Mouse (Mus musculus) midbrain, embryonic 10.5 days (tissue): Measurements from ENCODE around the gene Kcnj11. TPM values are rescaled to one million over a fixed set of nuclear protein-coding genes. Genes with fewer than 3 reads are reported as not detected.

Experiments
- DNase-seq: peaks from one replicate; pipeline ENCODE4 v3.0.0-alpha.2; 2017; ENCODE audit warnings: low spot score
- H3K27ac ChIP-seq: fragments of 300-500 bp; sonication (generic); replicated peaks from 2 replicates; pipeline ENCODE4 v1.5.1; 2016; ENCODE audit warnings: mild to moderate bottlenecking
- H3K27me3 ChIP-seq: fragments of 300-500 bp; sonication (generic); 2 replicates; pipeline ENCODE4 v1.6.1; 2016; ENCODE audit warnings: low read depth, mild to moderate bottlenecking; ENCODE audit not compliant: poor library complexity, severe bottlenecking
- H3K36me3 ChIP-seq: fragments of 300-500 bp; sonication (generic); 2 replicates; pipeline ENCODE4 v1.6.1; 2016; ENCODE audit warnings: mild to moderate bottlenecking, moderate library complexity
- H3K4me1 ChIP-seq: fragments of 300-500 bp; sonication (generic); 2 replicates; pipeline ENCODE4 v1.6.1; 2016
- H3K4me3 ChIP-seq: fragments of 300-500 bp; sonication (generic); 2 replicates; pipeline ENCODE4 v1.5.1; 2016; ENCODE audit warnings: mild to moderate bottlenecking, moderate library complexity
- H3K9me3 ChIP-seq: fragments of 300-500 bp; sonication (generic); replicated peaks from 2 replicates; pipeline ENCODE4 v1.6.1; 2016; ENCODE audit warnings: mild to moderate bottlenecking
- WGBS: fragments of 180-500 bp; shearing (Covaris S2); methylation state at CpG from one replicate; pipeline ENCODE4 v1.1.7; 2016; 5-methylcytosine and 5-hydroxymethylcytosine counted together
- polyA plus RNA-seq: library from polyadenylated mRNA; unstranded; fragments of >200 nt; fragmentation: Nextera tagmentation; extraction: Ambion mirVana; gene quantifications from 2 replicates; pipeline ENCODE4 v1.2.1, GENCODE M21; 2016

The Kcnj11 gene
- 0.12 and 0.19 TPM in 2 replicates for polyA plus RNA-seq

DNA sequence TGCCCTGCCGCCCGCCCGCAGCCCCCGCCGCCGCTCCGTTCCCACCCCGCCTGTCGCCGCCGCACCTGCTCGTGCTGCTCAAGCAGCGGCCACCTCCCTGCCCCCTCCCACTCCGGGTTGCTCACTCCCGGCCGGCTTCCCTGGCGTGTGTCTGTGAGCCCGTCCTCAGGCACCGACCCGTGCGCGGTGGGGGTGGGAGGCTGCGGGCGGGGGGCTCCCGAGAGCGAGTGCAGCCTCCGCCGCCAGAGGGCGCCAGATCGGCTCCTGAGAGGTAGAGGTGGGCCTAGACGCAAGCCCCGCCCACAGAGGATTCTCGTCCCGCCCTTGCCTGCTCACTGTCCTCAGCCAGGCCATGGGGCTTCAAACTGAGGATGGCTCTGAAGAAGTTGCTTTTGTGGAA is at the start of gene Kcnj11:
TSS of gene Kcnj11 (minus strand) at position 202 of the 400 bp plus-strand sequence.
- WGBS: under 1% methylated on average over 34 of the region's 34 CpGs
- H3K4me1 ChIP-seq: peaks cover 9% of the 10 kb centered on the region; the same call in 1 of the 2 replicates
- no peaks in the 10 kb centered on the region for H3K36me3 ChIP-seq
- H3K4me3 ChIP-seq: peak within 1 kb of the TSS; percentile 74
- peak; percentile 90 for DNase-seq
- H3K27ac ChIP-seq: peak within 1 kb of the TSS; percentile 86
- peaks cover 54% of the 10 kb centered on the region for H3K27me3 ChIP-seq
- no peaks in the 10 kb centered on the region for H3K9me3 ChIP-seq

- Histone ChIP-seq H3K4me1 (no peaks in the 10 kb centered on the region), H3K27me3 (no peaks in the 10 kb centered on the region), H3K27ac (no peak overlapping the region), H3K9me3 (no peaks in the 10 kb centered on the region), H3K36me3 (no peaks in the 10 kb centered on the region), H3K4me3 (no peak overlapping the region)
- no peak for DNase-seq
- 93% methylated on average over 7 of the region's 7 CpGs for WGBS
These were observed 46.9 kb upstream of the Kcnj11 start for GRCm38 (mm10) chr7:46147417-46147816.

GRCm38 (mm10) chr7:46146675-46147308 is 46.2 kb upstream of the Kcnj11 start:
- no peaks in the 10 kb centered on the region for H3K4me1 ChIP-seq
- no peaks in the 10 kb centered on the region for H3K27me3 ChIP-seq
- no peak overlapping the region for H3K27ac ChIP-seq
- no peak overlapping the region for H3K4me3 ChIP-seq
- 91% methylated on average over 7 of the region's 7 CpGs for WGBS
- no peaks in the 10 kb centered on the region for H3K36me3 ChIP-seq
- no peaks in the 10 kb centered on the region for H3K9me3 ChIP-seq
- no peak for DNase-seq

DNA sequence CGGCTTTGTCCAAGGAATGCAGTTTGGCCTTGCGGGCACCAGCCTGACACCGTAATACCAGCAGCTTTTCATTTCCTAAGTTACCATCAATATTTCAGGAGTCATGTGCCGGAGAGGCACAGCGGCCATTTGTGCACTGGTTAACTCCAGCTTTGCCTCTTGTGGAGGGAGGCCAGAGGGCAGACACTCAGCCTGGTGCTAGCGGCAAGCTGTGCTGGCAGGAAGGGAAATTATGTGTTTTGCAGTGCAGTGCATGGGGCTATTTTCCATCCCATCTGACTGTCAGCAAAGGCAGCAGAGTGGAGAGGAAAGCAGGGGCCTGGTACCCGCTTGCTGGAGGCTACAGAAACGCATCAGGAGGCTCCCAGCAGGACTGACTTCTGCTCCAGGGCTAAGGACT is 43.5 kb upstream of the Kcnj11 start:
- 82% methylated on average over 8 of the region's 8 CpGs for WGBS

GRCm38 (mm10) chr7:46138329-46138930 is 37.9 kb upstream of the Kcnj11 start:
- peaks cover 20% of the 10 kb centered on the region for H3K4me1 ChIP-seq
- peaks cover 14% of the 10 kb centered on the region for H3K27me3 ChIP-seq
- WGBS: 51% methylated on average over 7 of the region's 7 CpGs
- 0 out of 2 replicates have a peak overlapping the region, but pooled peaks have one; percentile 28 for H3K27ac ChIP-seq
- H3K9me3 ChIP-seq: no peaks in the 10 kb centered on the region
- DNase-seq: no peak
- no peak overlapping the region for H3K4me3 ChIP-seq
- no peaks in the 10 kb centered on the region for H3K36me3 ChIP-seq

More for the DNA sequence above, 43.5 kb upstream of the Kcnj11 start:
- Histone ChIP-seq H3K4me3 (no peak overlapping the region), H3K36me3 (no peaks in the 10 kb centered on the region), H3K4me1 (no peaks in the 10 kb centered on the region), H3K9me3 (no peaks in the 10 kb centered on the region), H3K27ac (no peak overlapping the region), H3K27me3 (no peaks in the 10 kb centered on the region)
- DNase-seq: no peak

DNA sequence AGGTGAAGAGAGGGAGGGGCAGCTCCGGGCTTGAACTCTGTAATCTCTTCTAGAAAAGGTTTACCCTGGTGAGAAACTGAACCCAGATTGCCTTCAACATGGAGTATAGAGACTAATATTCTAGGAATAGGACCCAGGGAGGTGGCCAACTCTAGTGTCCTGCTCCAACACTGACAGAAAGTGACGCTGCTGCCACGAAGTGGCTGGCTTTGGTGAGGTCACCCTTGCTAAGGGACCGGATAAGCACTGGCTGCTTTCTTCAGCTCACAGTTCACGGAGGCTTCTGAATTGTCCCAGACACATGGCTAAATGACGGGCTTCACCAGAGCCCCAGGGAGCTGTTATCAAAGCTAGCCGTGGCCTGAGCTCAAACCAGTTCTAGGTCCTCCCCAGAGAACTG is 33.3 kb upstream of the Kcnj11 start:
- H3K27me3 ChIP-seq: peaks cover 30% of the 10 kb centered on the region
- DNase-seq: no peak
- H3K36me3 ChIP-seq: no peaks in the 10 kb centered on the region
- no peak overlapping the region for H3K4me3 ChIP-seq
- H3K4me1 ChIP-seq: peaks cover 38% of the 10 kb centered on the region
- 34% methylated on average over 7 of the region's 7 CpGs for WGBS
- H3K9me3 ChIP-seq: no peaks in the 10 kb centered on the region
- H3K27ac ChIP-seq: no peak overlapping the region

GRCm38 (mm10) chr7:46132229-46132628 is 31.7 kb upstream of the Kcnj11 start:
- Histone ChIP-seq H3K4me1 (peaks cover 30% of the 10 kb centered on the region), H3K36me3 (no peaks in the 10 kb centered on the region), H3K27me3 (peaks cover 30% of the 10 kb centered on the region), H3K4me3 (no peak overlapping the region), H3K27ac (peak overlapping the region; percentile 33; the same call in 1 of the 2 replicates), H3K9me3 (no peaks in the 10 kb centered on the region)
- DNase-seq: no peak
- 92% methylated on average over 12 of the region's 12 CpGs for WGBS

DNA sequence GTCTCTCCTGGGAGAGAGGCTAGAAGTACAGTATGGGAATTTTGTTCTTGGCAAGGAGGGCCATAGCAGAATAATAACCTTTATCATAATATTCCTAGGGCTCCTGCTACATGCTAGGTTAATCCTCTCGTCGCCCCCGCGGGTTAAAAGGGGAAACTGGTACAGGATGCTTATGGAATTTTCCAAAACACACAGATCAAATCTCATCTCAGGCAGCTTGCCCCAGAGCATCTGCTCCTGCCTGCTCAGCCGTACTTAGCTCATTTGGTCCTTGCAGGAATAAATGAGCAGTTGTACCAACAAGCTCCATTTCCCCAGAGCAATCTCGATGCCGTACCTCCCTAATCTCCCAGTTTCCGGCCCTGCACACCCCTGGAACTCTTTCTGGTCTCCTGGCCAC is 31.2 kb upstream of the Kcnj11 start:
- H3K9me3 ChIP-seq: no peaks in the 10 kb centered on the region
- DNase-seq: no peak
- H3K27ac ChIP-seq: peak overlapping the region; percentile 33; the same call in 1 of the 2 replicates
- H3K4me3 ChIP-seq: no peak overlapping the region
- peaks cover 30% of the 10 kb centered on the region for H3K4me1 ChIP-seq
- peaks cover 32% of the 10 kb centered on the region for H3K27me3 ChIP-seq
- H3K36me3 ChIP-seq: no peaks in the 10 kb centered on the region
- WGBS: 74% methylated on average over 8 of the region's 8 CpGs

GRCm38 (mm10) chr7:46131266-46131665 is 30.7 kb upstream of the Kcnj11 start:
- Histone ChIP-seq H3K4me3 (no peak overlapping the region), H3K36me3 (no peaks in the 10 kb centered on the region), H3K9me3 (no peaks in the 10 kb centered on the region), H3K27me3 (peaks cover 34% of the 10 kb centered on the region), H3K4me1 (peaks cover 30% of the 10 kb centered on the region), H3K27ac (no peak overlapping the region)
- WGBS: 28% methylated on average over 3 of the region's 3 CpGs
- DNase-seq: no peak

DNA sequence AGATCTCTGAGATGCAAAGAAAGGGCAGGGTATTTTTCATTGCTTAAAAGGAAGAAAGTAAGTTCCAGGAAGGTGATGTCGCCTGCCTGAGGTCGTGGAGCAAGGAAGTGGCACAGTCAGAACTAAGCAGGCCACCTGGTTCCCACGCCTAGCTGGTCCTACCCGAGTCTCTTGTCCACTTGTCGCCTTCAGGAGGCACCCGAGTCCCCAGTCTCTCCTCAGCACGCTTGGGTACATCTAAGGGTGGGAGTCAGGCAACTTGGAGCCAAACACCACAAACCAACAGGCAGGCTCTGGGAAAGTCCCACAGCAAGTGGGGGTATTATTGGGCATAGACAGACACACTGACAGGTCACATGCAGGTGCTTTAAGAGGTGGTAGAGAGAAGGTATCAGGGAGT is 30.2 kb upstream of the Kcnj11 start:
- Histone ChIP-seq H3K4me1 (peaks cover 30% of the 10 kb centered on the region), H3K36me3 (no peaks in the 10 kb centered on the region), H3K4me3 (no peak overlapping the region), H3K9me3 (no peaks in the 10 kb centered on the region), H3K27me3 (peaks cover 34% of the 10 kb centered on the region), H3K27ac (no peak overlapping the region)
- no peak for DNase-seq
- 74% methylated on average over 7 of the region's 7 CpGs for WGBS

GRCm38 (mm10) chr7:46129463-46130179 is 29.1 kb upstream of the Kcnj11 start:
- WGBS: 55% methylated on average over 7 of the region's 7 CpGs
- no peak for DNase-seq
- Histone ChIP-seq H3K36me3 (no peaks in the 10 kb centered on the region), H3K4me1 (peaks cover 28% of the 10 kb centered on the region), H3K4me3 (no peak overlapping the region), H3K27me3 (peaks cover 31% of the 10 kb centered on the region), H3K27ac (no peak overlapping the region), H3K9me3 (no peaks in the 10 kb centered on the region)

DNA sequence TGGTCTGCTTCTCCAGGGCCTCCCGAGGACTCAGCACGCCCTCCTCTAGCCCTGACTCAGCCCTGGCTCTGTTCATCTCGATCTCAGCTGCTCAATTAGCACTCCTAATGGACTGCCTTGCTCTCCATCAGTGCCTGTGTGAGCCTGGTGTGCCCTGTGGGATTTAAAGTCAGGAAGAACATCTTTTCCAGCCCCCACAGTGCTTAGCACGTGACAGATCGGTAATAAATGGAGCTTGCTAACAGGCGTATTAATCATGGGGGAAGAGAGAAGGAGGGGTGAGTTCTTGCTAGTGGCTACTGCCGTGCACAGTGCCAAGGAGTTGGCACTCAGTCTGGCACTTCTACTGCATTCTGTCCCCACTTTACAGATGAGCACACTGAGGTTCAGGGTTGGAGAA is 27.6 kb upstream of the Kcnj11 start:
- Histone ChIP-seq H3K36me3 (no peaks in the 10 kb centered on the region), H3K9me3 (no peaks in the 10 kb centered on the region), H3K27ac (no peak overlapping the region), H3K27me3 (peaks cover 18% of the 10 kb centered on the region), H3K4me1 (peaks cover 18% of the 10 kb centered on the region), H3K4me3 (no peak overlapping the region)
- DNase-seq: no peak
- 80% methylated on average over 7 of the region's 7 CpGs for whole genome bisulfite sequencing

- Histone ChIP-seq H3K4me1 (peaks cover 11% of the 10 kb centered on the region), H3K4me3 (no peak overlapping the region), H3K27me3 (peaks cover 7% of the 10 kb centered on the region; the same call in 1 of the 2 replicates), H3K9me3 (no peaks in the 10 kb centered on the region), H3K36me3 (no peaks in the 10 kb centered on the region), H3K27ac (no peak overlapping the region)
- DNase-seq: no peak
- 87% methylated on average over 11 of the region's 11 CpGs for WGBS
These were observed 24.8 kb upstream of the Kcnj11 start for GRCm38 (mm10) chr7:46125340-46125739.
